Mouse (Mus musculus): ENCODE measurements at regions not wholly inside any gene's neighbourhood (a gene's known extent, or its start where the extent isn't known, plus 50 kb on each side); places are given as distances from the start of the nearest gene placed in this dataset.

DNA sequence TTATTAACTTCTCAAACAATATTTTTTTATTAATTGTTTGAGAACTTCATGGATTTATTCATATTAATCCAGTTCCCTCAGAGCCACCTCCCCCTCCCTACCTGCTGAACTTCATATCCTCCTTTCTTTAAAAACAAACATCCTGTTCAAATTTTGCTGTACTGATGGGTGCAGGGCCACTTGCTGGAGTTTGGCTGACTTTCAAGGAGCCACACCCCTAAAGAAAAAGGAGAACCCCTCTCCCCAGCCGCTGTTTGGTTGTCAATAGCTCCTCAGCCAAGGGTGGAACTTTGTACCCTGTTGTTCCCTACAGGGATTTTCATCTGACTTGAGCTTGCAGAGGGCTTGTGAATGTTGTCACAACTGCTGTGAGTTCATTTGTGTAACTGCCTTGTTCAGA, 160.0 kb upstream of the Col8a1 start:
- no peaks in the 10 kb centered on the region for H3K4me1 ChIP-seq (ENCODE audit: control insufficient read depth, insufficient read depth, low read length)
- H3K27ac ChIP-seq (ENCODE audit: insufficient read depth, low read length) = no peak overlapping the region
- TF ChIP-seq CTCF (IDR thresholded peaks at IDR 0.05; ENCODE audit: borderline replicate concordance, insufficient read depth, low read length) = no peak
- H3K4me3 ChIP-seq (ENCODE audit: insufficient read depth, low read length) = no peak overlapping the region

DNA sequence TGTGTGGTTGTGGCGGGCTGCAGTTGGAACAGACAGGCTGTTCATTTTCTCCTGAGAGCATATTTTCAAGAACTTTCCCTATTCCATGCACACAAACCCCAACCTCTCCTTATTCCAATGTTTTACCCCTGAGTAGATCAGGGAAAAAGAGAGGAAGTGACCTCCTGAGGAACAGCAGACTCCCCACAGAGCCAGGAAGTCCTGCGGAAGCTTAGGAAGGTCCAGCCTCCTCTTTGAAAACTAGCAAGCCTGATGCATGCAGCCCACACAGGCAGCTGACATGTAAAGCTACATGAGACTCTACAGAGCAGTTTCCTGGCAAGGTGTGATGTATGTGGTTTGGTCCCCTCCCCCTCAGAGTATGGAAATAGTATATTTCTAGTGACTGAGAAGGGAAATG, 160.9 kb upstream of the Col8a1 start:
- Histone ChIP-seq H3K27ac (ENCODE audit: insufficient read depth, low read length) (no peak overlapping the region), H3K4me1 (ENCODE audit: control insufficient read depth, insufficient read depth, low read length) (no peaks in the 10 kb centered on the region), H3K4me3 (ENCODE audit: insufficient read depth, low read length) (no peak overlapping the region)
- TF ChIP-seq CTCF (IDR thresholded peaks at IDR 0.05; ENCODE audit: borderline replicate concordance, insufficient read depth, low read length) = no peak
- TF ChIP-seq POLR2A (IDR thresholded peaks at IDR 0.05; ENCODE audit: low read depth, low read length) = no peak

DNA sequence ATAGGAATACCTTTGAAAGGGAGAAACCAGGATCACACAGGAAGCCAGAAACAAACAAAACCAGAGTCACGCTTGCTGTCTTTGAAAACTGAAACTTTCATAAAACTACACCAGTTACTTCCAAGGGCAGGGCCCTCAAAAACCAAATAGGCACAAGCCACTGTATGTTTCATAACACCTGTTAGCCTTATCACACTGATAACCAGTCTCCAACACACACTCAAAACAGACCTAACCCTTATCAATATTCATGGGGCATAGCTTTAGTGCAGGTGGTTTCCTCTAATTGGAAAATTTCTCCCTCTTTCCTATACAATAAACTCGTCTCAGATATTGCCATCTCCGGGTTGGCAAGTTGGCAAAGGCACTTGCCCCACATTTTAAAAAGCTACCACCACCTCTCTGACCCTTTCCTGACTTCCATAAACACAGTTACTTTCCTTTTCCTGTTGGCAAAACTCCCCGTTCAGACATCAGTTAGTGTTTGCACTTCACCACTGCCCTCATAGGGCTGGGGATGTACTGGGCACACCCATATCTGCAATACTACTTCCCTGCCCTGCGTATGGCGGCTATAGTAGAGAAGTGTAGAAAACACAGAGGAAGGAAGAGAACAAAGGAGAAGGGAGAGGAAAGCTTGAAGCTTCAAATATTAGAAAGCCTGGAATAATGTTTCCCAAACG, 169.1 kb upstream of the Col8a1 start:
- no peak for TF ChIP-seq CTCF (IDR thresholded peaks at IDR 0.05; ENCODE audit: borderline replicate concordance, insufficient read depth, low read length)
- TF ChIP-seq POLR2A (IDR thresholded peaks at IDR 0.05; ENCODE audit: low read depth, low read length) = no peak
- no peak overlapping the region for H3K4me3 ChIP-seq (ENCODE audit: insufficient read depth, low read length)
- no peaks in the 10 kb centered on the region for H3K4me1 ChIP-seq (ENCODE audit: control insufficient read depth, insufficient read depth, low read length)
- no peak overlapping the region for H3K27ac ChIP-seq (ENCODE audit: insufficient read depth, low read length)

DNA sequence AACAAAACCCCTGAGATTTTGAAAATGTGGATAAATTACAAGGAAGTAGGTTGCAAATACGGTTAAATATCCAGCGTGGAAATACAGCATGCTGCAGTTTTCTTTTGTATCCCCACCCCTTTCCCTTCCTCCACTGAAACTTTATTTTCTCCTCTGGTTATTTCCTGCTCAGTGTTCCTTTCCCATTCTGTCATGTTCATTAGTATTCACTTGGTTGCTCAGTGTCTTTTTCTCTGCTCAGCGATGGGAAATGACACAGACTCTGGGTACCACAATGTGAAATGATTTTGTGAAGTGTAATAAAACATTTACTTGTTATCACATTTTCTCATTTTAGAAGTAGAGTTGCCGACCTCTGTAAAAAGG, 169.6 kb upstream of the Col8a1 start:
- TF ChIP-seq POLR2A (IDR thresholded peaks at IDR 0.05; ENCODE audit: low read depth, low read length) (no peak), CTCF (IDR thresholded peaks at IDR 0.05; ENCODE audit: borderline replicate concordance, insufficient read depth, low read length) (no peak)
- Histone ChIP-seq H3K4me3 (ENCODE audit: insufficient read depth, low read length) (no peak overlapping the region), H3K4me1 (ENCODE audit: control insufficient read depth, insufficient read depth, low read length) (no peaks in the 10 kb centered on the region), H3K27ac (ENCODE audit: insufficient read depth, low read length) (no peak overlapping the region)

DNA sequence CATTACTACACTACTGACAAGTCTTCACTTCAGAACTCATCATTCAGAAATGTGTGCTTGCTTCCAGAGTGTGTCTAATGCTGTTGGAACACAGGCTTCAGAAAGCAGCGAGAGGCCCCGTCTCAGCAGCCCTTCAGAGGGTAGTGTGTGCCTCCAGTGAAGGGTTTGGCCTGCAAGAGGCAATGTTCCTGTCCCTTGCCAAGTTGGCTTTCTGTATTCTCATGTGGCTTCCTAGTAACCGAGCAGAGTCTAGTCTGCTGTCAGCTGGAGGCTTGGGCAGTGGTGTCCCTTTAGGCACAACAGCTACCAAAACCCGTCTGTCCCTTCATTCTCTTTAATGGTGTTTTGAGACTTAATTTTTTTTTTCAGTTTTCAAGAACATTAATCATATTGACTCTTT, 173.3 kb upstream of the Col8a1 start:
- Histone ChIP-seq H3K27ac (ENCODE audit: insufficient read depth, low read length) (no peak overlapping the region; the same call in 1 of the 2 replicates), H3K4me1 (ENCODE audit: control insufficient read depth, insufficient read depth, low read length) (no peaks in the 10 kb centered on the region), H3K4me3 (ENCODE audit: insufficient read depth, low read length) (no peak overlapping the region)
- no peak for TF ChIP-seq CTCF (IDR thresholded peaks at IDR 0.05; ENCODE audit: borderline replicate concordance, insufficient read depth, low read length)
- no peak for TF ChIP-seq POLR2A (IDR thresholded peaks at IDR 0.05; ENCODE audit: low read depth, low read length)

DNA sequence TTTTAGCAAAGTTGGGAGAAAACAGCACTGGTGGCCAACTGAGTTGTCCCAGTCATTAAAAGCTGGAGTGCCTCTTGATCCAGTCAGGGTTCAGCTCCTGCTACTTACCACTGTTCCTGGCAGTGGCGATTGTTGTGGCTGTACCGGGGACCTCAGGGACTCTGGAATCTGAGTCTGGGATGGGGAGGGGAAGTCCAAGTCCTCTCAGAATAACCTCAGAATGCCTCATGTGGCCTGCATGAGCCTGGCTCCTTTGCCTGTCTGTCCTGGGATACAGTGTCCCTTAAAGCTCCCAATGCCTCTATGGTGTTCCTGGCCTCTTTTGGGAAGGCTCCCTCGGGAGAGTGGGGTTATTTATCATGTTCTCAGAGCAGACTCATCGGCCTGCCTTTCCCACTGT, 173.8 kb upstream of the Col8a1 start:
- no peak overlapping the region for H3K27ac ChIP-seq (ENCODE audit: insufficient read depth, low read length)
- no peaks in the 10 kb centered on the region for H3K4me1 ChIP-seq (ENCODE audit: control insufficient read depth, insufficient read depth, low read length)
- TF ChIP-seq POLR2A (IDR thresholded peaks at IDR 0.05; ENCODE audit: low read depth, low read length) = no peak
- TF ChIP-seq CTCF (IDR thresholded peaks at IDR 0.05; ENCODE audit: borderline replicate concordance, insufficient read depth, low read length) = no peak
- no peak overlapping the region for H3K4me3 ChIP-seq (ENCODE audit: insufficient read depth, low read length)

DNA sequence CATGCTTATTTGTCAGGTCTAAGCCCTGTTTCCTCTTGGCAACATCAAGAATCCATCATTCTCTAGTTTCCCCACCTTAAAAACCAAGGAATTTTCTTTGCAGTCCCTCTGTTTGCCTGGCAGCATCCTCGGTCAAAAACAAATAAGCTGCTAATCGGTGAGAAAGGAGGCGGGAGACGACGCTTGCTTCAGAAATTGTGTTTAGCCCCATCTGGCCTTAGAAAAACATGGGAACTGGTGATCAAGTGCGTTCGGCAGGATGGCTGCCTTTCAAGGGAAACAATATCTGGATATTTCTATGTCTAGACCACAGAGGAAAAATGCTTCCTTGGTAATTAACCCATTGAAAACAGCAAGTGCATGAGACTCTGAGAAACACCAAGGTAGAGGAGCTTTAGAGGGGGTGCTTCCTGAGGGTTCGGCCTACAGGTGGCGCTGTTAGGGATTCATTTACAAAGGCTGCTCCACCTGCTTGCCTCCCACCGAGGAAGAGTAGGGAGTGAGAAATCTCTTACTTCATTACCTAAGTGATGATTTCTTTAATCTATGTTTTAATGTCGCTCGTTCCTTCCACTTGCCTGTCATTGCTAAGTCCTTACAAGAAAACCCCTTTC, 174.7 kb upstream of the Col8a1 start:
- H3K27ac ChIP-seq (ENCODE audit: insufficient read depth, low read length) = no peak overlapping the region
- no peak for TF ChIP-seq POLR2A (IDR thresholded peaks at IDR 0.05; ENCODE audit: low read depth, low read length)
- TF ChIP-seq CTCF (IDR thresholded peaks at IDR 0.05; ENCODE audit: borderline replicate concordance, insufficient read depth, low read length) = no peak
- no peaks in the 10 kb centered on the region for H3K4me1 ChIP-seq (ENCODE audit: control insufficient read depth, insufficient read depth, low read length)
- no peak overlapping the region for H3K4me3 ChIP-seq (ENCODE audit: insufficient read depth, low read length)

DNA sequence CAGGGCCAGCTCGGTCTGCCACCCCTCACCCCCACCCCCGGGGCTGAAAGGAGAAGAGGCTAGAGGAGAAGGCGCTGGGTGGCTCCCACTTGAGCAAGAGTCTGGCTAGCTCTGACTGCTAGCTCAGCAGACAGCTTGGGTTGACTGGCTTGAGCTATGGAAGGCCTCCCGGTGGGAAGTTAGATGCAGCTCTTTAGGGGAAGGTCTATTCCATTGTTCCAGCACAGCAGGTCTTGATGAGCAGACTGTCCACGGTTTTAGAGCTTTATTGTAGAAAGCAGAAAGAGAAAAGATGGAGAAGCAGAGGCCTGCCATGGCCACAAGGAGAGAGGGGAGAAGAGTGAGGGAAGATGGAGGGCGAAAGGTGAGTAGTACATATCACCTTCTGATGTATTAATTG, 190.9 kb upstream of the Col8a1 start:
- no peak overlapping the region for H3K4me3 ChIP-seq (ENCODE audit: insufficient read depth, low read length)
- no peak overlapping the region for H3K27ac ChIP-seq (ENCODE audit: insufficient read depth, low read length)
- H3K4me1 ChIP-seq (ENCODE audit: control insufficient read depth, insufficient read depth, low read length) = no peaks in the 10 kb centered on the region
- TF ChIP-seq POLR2A (IDR thresholded peaks at IDR 0.05; ENCODE audit: low read depth, low read length) (no peak), CTCF (IDR thresholded peaks at IDR 0.05; ENCODE audit: borderline replicate concordance, insufficient read depth, low read length) (no peak)

DNA sequence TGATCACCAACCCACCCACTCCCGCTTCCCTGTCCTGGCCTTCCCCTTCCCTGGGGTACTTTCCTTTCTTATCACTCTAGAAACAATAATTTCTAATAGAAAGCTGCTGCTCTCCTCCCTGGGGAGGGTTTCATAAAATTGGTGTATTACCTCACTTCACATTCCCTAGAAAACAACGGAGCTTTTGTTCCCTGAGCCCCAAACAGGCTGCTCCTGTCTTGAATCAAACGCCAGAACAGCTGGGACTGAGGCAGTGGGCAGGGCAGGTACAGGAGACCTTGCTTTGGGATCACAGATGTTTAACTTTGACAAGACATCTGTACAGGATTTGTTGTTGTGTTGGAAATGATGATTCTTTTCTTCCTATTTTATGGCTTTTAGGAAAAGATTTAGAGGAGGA, 192.8 kb upstream of the Col8a1 start:
- no peak overlapping the region for H3K4me3 ChIP-seq (ENCODE audit: insufficient read depth, low read length)
- TF ChIP-seq CTCF (IDR thresholded peaks at IDR 0.05; ENCODE audit: borderline replicate concordance, insufficient read depth, low read length) = no peak
- no peak for TF ChIP-seq POLR2A (IDR thresholded peaks at IDR 0.05; ENCODE audit: low read depth, low read length)
- no peaks in the 10 kb centered on the region for H3K4me1 ChIP-seq (ENCODE audit: control insufficient read depth, insufficient read depth, low read length)
- H3K27ac ChIP-seq (ENCODE audit: insufficient read depth, low read length) = no peak overlapping the region

DNA sequence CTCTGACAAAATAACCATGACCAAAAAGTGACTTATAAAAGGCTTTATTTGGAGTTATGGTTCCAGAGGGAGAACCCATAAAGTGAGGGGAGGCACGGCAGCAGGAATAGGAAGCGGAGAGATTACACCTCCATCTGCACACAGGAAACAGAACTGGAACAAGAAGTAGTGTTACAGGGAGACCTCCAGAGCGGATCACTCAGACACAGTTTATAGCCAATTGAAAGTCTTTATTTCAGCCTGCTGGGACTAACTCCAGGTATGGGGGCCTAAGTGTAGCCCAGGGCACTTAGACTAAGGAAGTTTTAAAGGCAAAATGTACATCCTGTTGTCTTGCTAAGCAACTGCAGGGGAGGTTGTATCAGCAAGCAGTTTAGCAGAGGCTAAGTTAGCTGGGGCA, 195.1 kb upstream of the Col8a1 start:
- H3K4me3 ChIP-seq (ENCODE audit: insufficient read depth, low read length) = no peak overlapping the region
- H3K4me1 ChIP-seq (ENCODE audit: control insufficient read depth, insufficient read depth, low read length) = no peaks in the 10 kb centered on the region
- H3K27ac ChIP-seq (ENCODE audit: insufficient read depth, low read length) = no peak overlapping the region
- TF ChIP-seq CTCF (IDR thresholded peaks at IDR 0.05; ENCODE audit: borderline replicate concordance, insufficient read depth, low read length) = no peak
- TF ChIP-seq POLR2A (IDR thresholded peaks at IDR 0.05; ENCODE audit: low read depth, low read length) = no peak

All from embryonic fibroblast, embryonic 13.5 days (primary cell).